Mouse (Mus musculus) stomach, postnatal 0 days (tissue): ENCODE data around the gene Cgref1.

Experiments used
- CTCF ChIP-seq: IDR thresholded peaks from 2 replicates; pipeline ENCODE4 v1.5.1; 2016; ENCODE audit warnings: antibody characterized with exemption, low read depth, mild to moderate bottlenecking, moderate library complexity
- EP300 ChIP-seq: optimal IDR thresholded peaks from 2 replicates; pipeline ENCODE3; 2016; ENCODE audit warnings: antibody characterized with exemption

- TF ChIP-seq EP300 (no peak), CTCF (peak; percentile 85)
Measured at GRCm38 (mm10) chr5:30915974-30916433, 29.4 kb downstream of the Cgref1 start.
